Comparison of ENCODE assay signal across 24 mouse cellular contexts in the genomic region with DNA sequence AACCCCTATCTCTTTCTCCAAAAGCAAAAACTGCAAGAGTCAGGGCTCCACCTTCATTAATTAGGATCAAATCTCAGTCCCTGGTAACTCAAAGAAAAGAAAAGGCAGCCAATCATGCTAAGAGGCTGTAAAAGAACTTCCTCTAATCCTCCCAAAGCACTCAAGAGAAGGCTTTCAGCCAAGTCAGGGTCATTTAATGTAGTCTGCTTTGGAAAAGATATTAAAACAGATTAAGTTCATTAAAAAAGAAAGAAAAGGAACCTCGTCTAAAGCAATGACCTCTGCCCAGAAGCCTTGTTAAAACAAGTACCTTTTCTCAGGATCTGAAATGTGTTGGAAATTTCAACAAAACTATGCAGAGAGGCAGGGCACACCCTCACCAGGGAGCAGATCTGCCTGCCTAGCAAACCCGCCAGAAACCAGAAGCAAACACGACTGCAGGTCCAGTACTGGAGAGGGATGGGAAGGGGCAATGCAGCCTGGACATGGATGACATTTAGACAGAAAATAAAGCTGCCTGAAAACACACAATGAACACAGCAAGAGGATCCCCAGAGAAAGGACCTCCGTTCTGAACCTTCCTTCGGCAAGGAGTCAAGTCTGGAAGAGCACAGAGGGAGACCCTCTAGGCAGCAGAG.
DNase-seq lines count a peak whose midpoint lies in the region; ATAC-seq and TF ChIP-seq lines count a peak whose summit lies in the region.
"Had no signal": no experiment of that assay in that cellular context is flagged by ENCODE, and none has a peak within 500 bp of the region (broad histone marks: within the 10 kb centered on the region; RNA-seq: fewer than 3 reads in every experiment).

No protein-coding gene starts in this region.

- H3K9ac ChIP-seq in kidney, embryonic 16.5 days (replicated peaks; ENCODE audit: low read length): no peak overlapping the region
- H3K9ac ChIP-seq in stomach, embryonic 16.5 days (ENCODE audit: low read length): no peak overlapping the region
- H3K9ac ChIP-seq in stomach, postnatal 0 days (ENCODE audit: low read length): no peak overlapping the region
- no peak overlapping the region for H3K9ac ChIP-seq in limb, embryonic 12.5 days (replicated peaks)
- H3K9ac ChIP-seq: heart, embryonic 13.5 days; liver, embryonic 15.5 days had no signal

- no peak for TF ChIP-seq CTCF in stomach, postnatal 0 days (IDR thresholded peaks at IDR 0.05; ENCODE audit: low read depth)

- H3K4me3 ChIP-seq in kidney, embryonic 16.5 days (ENCODE audit: low read length): no peak overlapping the region
- no peak overlapping the region for H3K4me3 ChIP-seq in stomach, embryonic 16.5 days (replicated peaks; ENCODE audit: low read length)
- no peak overlapping the region for H3K4me3 ChIP-seq in stomach, postnatal 0 days (ENCODE audit: low read depth, low read length)
- no peak overlapping the region for H3K4me3 ChIP-seq in limb, embryonic 12.5 days (replicated peaks)
- H3K4me3 ChIP-seq: heart, embryonic 13.5 days; layer of hippocampus, adult 2 months; liver, embryonic 15.5 days had no signal

- TF ChIP-seq EP300 in stomach, postnatal 0 days (optimal IDR thresholded peaks at IDR 0.05): no peak

- H3K4me2 ChIP-seq in kidney, embryonic 16.5 days (replicated peaks; ENCODE audit: low read depth, low read length): no peak overlapping the region
- no peak overlapping the region for H3K4me2 ChIP-seq in stomach, embryonic 16.5 days (ENCODE audit: low read depth, low read length)
- H3K4me2 ChIP-seq in stomach, postnatal 0 days (replicated peaks; ENCODE audit: low read depth): no peak overlapping the region
- H3K4me2 ChIP-seq in limb, embryonic 12.5 days: no peak overlapping the region
- H3K4me2 ChIP-seq: heart, embryonic 13.5 days; liver, embryonic 15.5 days had no signal

- H3K27me3 ChIP-seq in kidney, embryonic 16.5 days (ENCODE audit: insufficient read depth, low read length): no peaks in the 10 kb centered on the region
- no peaks in the 10 kb centered on the region for H3K27me3 ChIP-seq in stomach, embryonic 16.5 days (ENCODE audit: control insufficient read depth, insufficient read depth, low read length)
- no peaks in the 10 kb centered on the region for H3K27me3 ChIP-seq in stomach, postnatal 0 days (ENCODE audit: control insufficient read depth, insufficient read depth, low read length)
- no peaks in the 10 kb centered on the region for H3K27me3 ChIP-seq in limb, embryonic 12.5 days
- H3K27me3 ChIP-seq: heart, embryonic 13.5 days; liver, embryonic 15.5 days had no signal

- WGBS in kidney, embryonic 16.5 days: 41% methylated on average over 5 of the region's 5 CpGs
- WGBS in stomach, embryonic 16.5 days: 58% methylated on average over 5 of the region's 5 CpGs
- WGBS in stomach, postnatal 0 days: 44% methylated on average over 5 of the region's 5 CpGs
- 46% methylated on average over 5 of the region's 5 CpGs for WGBS in limb, embryonic 12.5 days

- ATAC-seq in kidney, embryonic 16.5 days (ENCODE audit: low FRiP score, low TSS enrichment): no peak
- ATAC-seq in stomach, embryonic 16.5 days (ENCODE audit: insufficient read depth, low FRiP score): no peak
- no peak for ATAC-seq in stomach, postnatal 0 days (ENCODE audit: low FRiP score, low TSS enrichment)
- no peak for ATAC-seq in limb, embryonic 12.5 days (ENCODE audit: insufficient number of reproducible peaks, insufficient read depth, low FRiP score, low TSS enrichment, low read depth)
- ATAC-seq: activated CD4-positive, CD25-positive, alpha-beta regulatory T cell, adult 4 months; forebrain, embryonic 16.5 days; intestine, postnatal 0 days had no signal

- peaks cover 11% of the 10 kb centered on the region for H3K4me1 ChIP-seq in kidney, embryonic 16.5 days (ENCODE audit: insufficient read depth, low read length)
- peaks cover 5% of the 10 kb centered on the region; the same call in 1 of the 2 replicates for H3K4me1 ChIP-seq in stomach, embryonic 16.5 days (ENCODE audit: control insufficient read depth, insufficient read depth, low read length)
- H3K4me1 ChIP-seq in stomach, postnatal 0 days (replicated peaks; ENCODE audit: control insufficient read depth, insufficient read depth): no peaks in the 10 kb centered on the region
- peaks cover 13% of the 10 kb centered on the region for H3K4me1 ChIP-seq in limb, embryonic 12.5 days (replicated peaks)
- H3K4me1 ChIP-seq: heart, embryonic 13.5 days; liver, embryonic 15.5 days had no signal

- no peaks in the 10 kb centered on the region for H3K36me3 ChIP-seq in kidney, embryonic 16.5 days (ENCODE audit: insufficient read depth, low read length)
- no peaks in the 10 kb centered on the region for H3K36me3 ChIP-seq in stomach, embryonic 16.5 days (ENCODE audit: control insufficient read depth, insufficient read depth, low read length)
- no peaks in the 10 kb centered on the region for H3K36me3 ChIP-seq in stomach, postnatal 0 days (ENCODE audit: control insufficient read depth, insufficient read depth, low read length)
- no peaks in the 10 kb centered on the region for H3K36me3 ChIP-seq in limb, embryonic 12.5 days
- H3K36me3 ChIP-seq: heart, embryonic 13.5 days; liver, embryonic 15.5 days had no signal

- no peak for DNase-seq in kidney, postnatal 14 days
- no peak for DNase-seq in stomach, postnatal 0 days (ENCODE audit: low spot score)
- DNase-seq in T-cell, adult 2 months (ENCODE audit: low spot score): no peak
- no peak for DNase-seq in cerebellum, adult 11-12 months
- DNase-seq: adrenal gland, postnatal 10 days; cerebellum, adult 9-11 months; gastrocnemius, postnatal 14 days; heart, adult 18-20 months; heart, postnatal 14 days; liver; retina, postnatal 1 day; right cerebral cortex, postnatal 25 days; spleen, adult 18-20 months; thymus, postnatal 14 days had no signal

- no peaks in the 10 kb centered on the region for H3K9me3 ChIP-seq in kidney, embryonic 16.5 days (ENCODE audit: low read length)
- no peaks in the 10 kb centered on the region for H3K9me3 ChIP-seq in stomach, embryonic 16.5 days (replicated peaks; ENCODE audit: control insufficient read depth, low read length)
- H3K9me3 ChIP-seq in stomach, postnatal 0 days (ENCODE audit: control insufficient read depth, low read length): no peaks in the 10 kb centered on the region
- no peaks in the 10 kb centered on the region for H3K9me3 ChIP-seq in limb, embryonic 12.5 days
- H3K9me3 ChIP-seq: heart, embryonic 13.5 days; liver, embryonic 15.5 days had no signal

- peak overlapping the region; percentile 41; the same call in 1 of the 2 replicates for H3K27ac ChIP-seq in kidney, embryonic 16.5 days (ENCODE audit: low read length)
- H3K27ac ChIP-seq in stomach, embryonic 16.5 days (ENCODE audit: low read length): peak overlapping the region; percentile 47; the same call in 1 of the 2 replicates
- no peak overlapping the region for H3K27ac ChIP-seq in stomach, postnatal 0 days (replicated peaks)
- H3K27ac ChIP-seq in limb, embryonic 12.5 days: peak overlapping the region; percentile 57
- H3K27ac ChIP-seq: heart, embryonic 13.5 days; layer of hippocampus, adult 2 months; liver, embryonic 15.5 days; macrophage had no signal
